Mouse (Mus musculus): ENCODE results near the gene Tap1. TPM values are rescaled to one million over a fixed set of nuclear protein-coding genes. Genes with fewer than 3 reads are reported as not detected.
"Not testable (repeated sequence)": the region's sequence is repeated elsewhere in the genome, so short reads cannot be mapped to it uniquely, and the experiment has no call there.

The Tap1 gene
- polyA plus RNA-seq, 1 experiment from 2014 or later: 1.8 TPM

DNA sequence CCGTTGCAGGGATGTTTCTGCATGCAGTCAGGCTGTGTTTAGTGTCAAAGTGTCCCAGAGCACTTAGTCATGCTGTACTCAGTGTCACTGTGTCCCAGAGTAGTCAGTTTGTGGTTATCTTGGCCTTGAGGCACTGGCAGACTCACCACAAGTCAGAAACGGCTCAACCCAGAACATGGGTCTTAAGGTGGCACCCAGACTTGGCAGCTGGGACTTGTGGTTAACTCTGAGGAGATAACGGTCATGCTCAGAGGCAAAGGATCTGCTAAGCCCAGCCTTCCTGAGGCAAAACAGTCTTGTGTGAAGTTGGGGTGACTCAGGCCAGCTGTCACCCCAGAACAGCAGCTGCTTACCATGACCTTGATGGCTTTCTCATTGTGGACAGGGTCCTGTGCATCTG is 23.2 kb downstream of the Tap1 start:
- WGBS: 30% methylated on average over 3 of the region's 3 CpGs
- Histone ChIP-seq H3K4me2 (peak overlapping the region; percentile 7; the same call in 1 of the 2 replicates), H3K9me3 (ENCODE audit: control insufficient read depth, low read length) (no peaks in the 10 kb centered on the region), H3K4me1 (replicated peaks; ENCODE audit: control insufficient read depth, insufficient read depth, low read length) (peaks cover 12% of the 10 kb centered on the region), H3K9ac (ENCODE audit: low read depth, low read length) (no peak overlapping the region), H3K27ac (ENCODE audit: low read depth, low read length) (peak overlapping the region; percentile 35; the same call in 1 of the 2 replicates), H3K27me3 (replicated peaks; ENCODE audit: control insufficient read depth, insufficient read depth, low read length) (peaks cover 34% of the 10 kb centered on the region), H3K4me3 (ENCODE audit: low read depth, low read length) (no peak overlapping the region), H3K36me3 (ENCODE audit: control insufficient read depth, insufficient read depth, low read length) (no peaks in the 10 kb centered on the region)
- DNase-seq (ENCODE audit: low spot score) (no peak), ATAC-seq (replicated peaks; ENCODE audit: low FRiP score) (peak; percentile 73)

DNA sequence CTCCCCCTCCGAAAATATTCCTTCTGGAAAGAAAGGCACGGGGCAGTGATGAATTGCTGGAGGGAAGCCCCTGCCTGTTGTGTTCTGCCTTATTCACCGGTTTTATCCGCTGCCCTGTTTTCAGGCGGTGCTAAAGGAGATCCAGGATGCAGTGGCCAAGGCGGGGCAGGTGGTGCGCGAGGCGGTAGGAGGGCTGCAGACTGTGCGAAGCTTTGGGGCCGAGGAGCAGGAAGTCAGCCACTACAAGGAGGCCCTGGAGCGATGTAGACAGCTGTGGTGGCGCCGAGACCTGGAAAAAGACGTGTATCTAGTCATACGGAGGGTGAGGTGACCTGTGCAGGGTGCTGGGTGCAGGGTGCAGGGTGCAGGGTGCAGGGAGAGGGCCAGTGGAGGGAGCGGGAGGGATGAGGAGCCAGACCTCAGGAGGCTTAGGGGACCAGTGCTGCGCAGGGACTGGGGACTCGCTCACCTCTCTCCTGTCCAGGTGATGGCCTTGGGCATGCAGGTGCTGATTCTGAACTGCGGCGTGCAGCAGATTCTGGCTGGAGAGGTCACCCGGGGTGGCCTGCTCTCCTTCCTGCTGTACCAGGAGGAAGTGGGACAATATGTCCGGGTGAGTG is 24.5 kb downstream of the Tap1 start:
- WGBS: 32% methylated on average over 23 of the region's 23 CpGs
- no peaks in the 10 kb centered on the region for H3K9me3 ChIP-seq (ENCODE audit: control insufficient read depth, low read length)
- no peak overlapping the region for H3K27ac ChIP-seq (ENCODE audit: low read depth, low read length)
- H3K9ac ChIP-seq (ENCODE audit: low read depth, low read length): no peak overlapping the region
- H3K36me3 ChIP-seq (ENCODE audit: control insufficient read depth, insufficient read depth, low read length): no peaks in the 10 kb centered on the region
- H3K27me3 ChIP-seq (replicated peaks; ENCODE audit: control insufficient read depth, insufficient read depth, low read length): peaks cover 34% of the 10 kb centered on the region
- no peak for ATAC-seq (replicated peaks; ENCODE audit: low FRiP score)
- DNase-seq (ENCODE audit: low spot score): no peak
- no peak overlapping the region for H3K4me3 ChIP-seq (ENCODE audit: low read depth, low read length)
- H3K4me1 ChIP-seq (replicated peaks; ENCODE audit: control insufficient read depth, insufficient read depth, low read length): peaks cover 12% of the 10 kb centered on the region
- no peak overlapping the region for H3K4me2 ChIP-seq

DNA sequence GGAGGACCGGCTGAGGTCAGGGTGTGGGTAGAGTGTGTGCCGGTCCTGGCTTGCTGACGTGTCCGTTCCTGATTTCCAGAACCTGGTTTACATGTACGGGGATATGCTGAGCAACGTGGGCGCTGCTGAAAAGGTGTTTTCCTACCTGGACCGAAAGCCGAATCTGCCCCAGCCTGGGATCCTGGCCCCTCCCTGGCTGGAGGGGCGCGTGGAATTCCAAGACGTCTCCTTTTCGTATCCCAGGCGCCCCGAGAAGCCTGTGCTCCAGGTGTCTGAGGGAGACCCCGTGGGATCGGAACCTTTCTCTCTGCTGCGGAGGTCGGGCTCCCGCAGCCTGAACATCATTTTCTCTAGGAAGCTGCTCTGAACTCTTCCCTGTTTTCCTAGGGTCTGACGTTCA is 26.6 kb downstream of the Tap1 start:
- DNase-seq (ENCODE audit: low spot score): no peak
- no peak for ATAC-seq (replicated peaks; ENCODE audit: low FRiP score)
- Histone ChIP-seq H3K9ac (ENCODE audit: low read depth, low read length) (no peak overlapping the region), H3K4me1 (replicated peaks; ENCODE audit: control insufficient read depth, insufficient read depth, low read length) (peaks cover 12% of the 10 kb centered on the region), H3K4me3 (ENCODE audit: low read depth, low read length) (no peak overlapping the region), H3K27ac (ENCODE audit: low read depth, low read length) (no peak overlapping the region), H3K9me3 (ENCODE audit: control insufficient read depth, low read length) (no peaks in the 10 kb centered on the region), H3K4me2 (no peak overlapping the region), H3K36me3 (ENCODE audit: control insufficient read depth, insufficient read depth, low read length) (no peaks in the 10 kb centered on the region), H3K27me3 (replicated peaks; ENCODE audit: control insufficient read depth, insufficient read depth, low read length) (peaks cover 34% of the 10 kb centered on the region)
- WGBS: 58% methylated on average over 21 of the region's 21 CpGs

DNA sequence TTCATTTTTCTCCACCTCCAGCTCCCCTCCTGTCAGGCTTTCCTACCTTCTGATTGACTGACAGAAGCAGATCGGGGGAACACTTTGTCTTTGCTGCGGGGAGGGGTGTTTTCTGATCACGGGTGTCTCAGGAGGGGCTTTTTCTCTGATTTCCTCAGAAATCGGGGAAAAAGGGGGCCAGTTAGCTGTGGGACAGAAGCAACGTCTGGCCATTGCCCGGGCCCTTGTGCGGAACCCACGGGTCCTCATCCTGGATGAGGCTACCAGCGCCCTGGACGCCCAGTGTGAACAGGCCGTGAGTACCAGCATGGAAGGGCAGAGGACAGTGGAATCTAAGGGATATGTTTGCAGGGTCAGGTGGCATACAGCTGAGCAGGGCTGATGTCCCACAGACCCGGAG is 27.8 kb downstream of the Tap1 start:
- no peak overlapping the region for H3K27ac ChIP-seq (ENCODE audit: low read depth, low read length)
- H3K36me3 ChIP-seq (ENCODE audit: control insufficient read depth, insufficient read depth, low read length): no peaks in the 10 kb centered on the region
- no peak overlapping the region for H3K4me3 ChIP-seq (ENCODE audit: low read depth, low read length)
- peaks cover 12% of the 10 kb centered on the region for H3K4me1 ChIP-seq (replicated peaks; ENCODE audit: control insufficient read depth, insufficient read depth, low read length)
- H3K27me3 ChIP-seq (replicated peaks; ENCODE audit: control insufficient read depth, insufficient read depth, low read length): peaks cover 34% of the 10 kb centered on the region
- ATAC-seq (replicated peaks; ENCODE audit: low FRiP score) (no peak), DNase-seq (ENCODE audit: low spot score) (no peak)
- 84% methylated on average over 12 of the region's 12 CpGs for WGBS
- H3K4me2 ChIP-seq: no peak overlapping the region
- H3K9ac ChIP-seq (ENCODE audit: low read depth, low read length): no peak overlapping the region
- no peaks in the 10 kb centered on the region for H3K9me3 ChIP-seq (ENCODE audit: control insufficient read depth, low read length)

DNA sequence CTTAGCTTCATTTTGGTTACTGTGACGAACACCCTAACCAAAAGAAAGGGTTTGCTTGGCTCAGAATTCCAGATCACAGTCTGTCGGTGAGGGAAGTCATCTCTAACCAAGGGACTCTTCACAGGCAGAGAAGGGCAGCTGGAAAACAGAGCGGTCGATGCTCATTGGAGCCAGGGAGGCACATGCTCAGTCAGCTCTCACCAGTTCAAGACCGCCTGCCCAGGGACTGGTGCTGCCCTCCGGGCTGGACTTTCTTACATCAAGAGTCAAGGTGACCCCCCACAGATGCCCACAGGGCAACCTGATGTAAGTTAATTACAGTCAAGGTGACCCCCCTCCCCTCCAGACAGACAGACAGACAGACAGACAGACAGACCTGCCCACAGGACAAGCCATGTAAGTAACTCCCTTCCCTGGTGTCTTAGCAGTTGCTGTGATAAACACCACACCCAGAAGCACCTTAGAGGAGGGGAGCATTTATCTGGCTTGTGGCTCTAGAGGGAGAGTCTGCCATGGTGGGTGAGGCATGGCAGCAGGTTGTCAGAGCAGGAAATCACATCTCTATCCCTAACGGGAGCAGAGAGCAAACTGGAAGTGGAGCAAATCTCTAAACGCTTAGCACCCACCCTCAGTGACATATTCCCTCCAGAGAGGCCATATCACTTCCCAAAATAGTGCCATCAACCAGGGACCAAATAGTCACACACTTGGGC is 30.0 kb downstream of the Tap1 start:
- 83% methylated on average over 8 of the region's 8 CpGs for WGBS
- peaks cover 20% of the 10 kb centered on the region for H3K27me3 ChIP-seq (replicated peaks; ENCODE audit: control insufficient read depth, insufficient read depth, low read length)
- no peak for ATAC-seq (replicated peaks; ENCODE audit: low FRiP score)

DNA sequence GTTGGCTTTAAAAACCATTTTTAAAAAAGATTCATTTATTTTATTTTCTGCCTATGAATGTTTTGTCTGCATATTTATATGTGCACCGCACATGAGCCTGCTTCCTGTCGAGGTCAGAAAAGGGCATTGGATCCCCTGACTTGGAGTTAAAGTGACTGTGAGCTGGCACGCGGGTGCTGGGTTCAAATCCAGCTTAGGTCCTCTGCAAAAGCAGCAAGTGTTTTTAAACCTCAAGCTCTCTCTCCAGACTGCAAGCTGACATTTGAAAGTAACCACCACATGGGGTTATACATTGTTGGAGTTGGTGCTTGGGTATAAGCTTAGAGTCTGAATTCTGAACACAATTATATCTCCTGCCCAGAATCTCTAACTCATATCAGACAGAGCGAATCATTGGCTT is 30.6 kb downstream of the Tap1 start:
- DNase-seq (ENCODE audit: low spot score) (no peak), ATAC-seq (replicated peaks; ENCODE audit: low FRiP score) (no peak)
- Histone ChIP-seq H3K27ac (ENCODE audit: low read depth, low read length) (no peak overlapping the region), H3K27me3 (replicated peaks; ENCODE audit: control insufficient read depth, insufficient read depth, low read length) (peaks cover 14% of the 10 kb centered on the region), H3K4me1 (replicated peaks; ENCODE audit: control insufficient read depth, insufficient read depth, low read length) (no peaks in the 10 kb centered on the region), H3K36me3 (ENCODE audit: control insufficient read depth, insufficient read depth, low read length) (no peaks in the 10 kb centered on the region), H3K4me3 (ENCODE audit: low read depth, low read length) (no peak overlapping the region), H3K4me2 (no peak overlapping the region), H3K9me3 (ENCODE audit: control insufficient read depth, low read length) (no peaks in the 10 kb centered on the region), H3K9ac (ENCODE audit: low read depth, low read length) (no peak overlapping the region)
- WGBS: 87% methylated on average over 5 of the region's 5 CpGs

More for the DNA sequence above, 30.0 kb downstream of the Tap1 start:
- Histone ChIP-seq H3K4me1 (replicated peaks; ENCODE audit: control insufficient read depth, insufficient read depth, low read length) (no peaks in the 10 kb centered on the region), H3K27ac (ENCODE audit: low read depth, low read length) (no peak overlapping the region), H3K9me3 (ENCODE audit: control insufficient read depth, low read length) (no peaks in the 10 kb centered on the region), H3K36me3 (ENCODE audit: control insufficient read depth, insufficient read depth, low read length) (no peaks in the 10 kb centered on the region), H3K9ac (ENCODE audit: low read depth, low read length) (no peak overlapping the region), H3K4me2 (no peak overlapping the region), H3K4me3 (ENCODE audit: low read depth, low read length) (no peak overlapping the region)
- DNase-seq (ENCODE audit: low spot score): no peak

DNA sequence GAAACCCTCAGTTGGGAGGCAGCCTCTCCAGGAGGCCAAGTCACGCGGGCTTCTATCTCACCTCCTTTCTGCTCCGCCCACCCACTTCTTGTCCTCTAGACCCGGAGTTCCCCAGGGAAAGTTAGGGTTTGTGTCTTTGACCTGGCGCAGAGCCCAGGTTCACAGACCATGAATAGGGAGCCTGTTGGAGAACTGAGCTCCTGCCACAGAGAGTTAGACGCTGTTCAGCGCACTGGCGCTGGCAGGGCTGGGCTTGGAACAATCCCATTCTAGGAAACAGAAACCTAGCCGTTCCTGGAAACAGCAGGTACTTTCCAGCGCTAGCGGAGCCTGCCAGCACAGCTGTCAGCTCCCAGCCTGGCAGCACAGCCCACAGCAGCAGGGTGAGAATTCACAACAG is 31.3 kb downstream of the Tap1 start:
- Histone ChIP-seq H3K9ac (ENCODE audit: low read depth, low read length) (no peak overlapping the region), H3K4me2 (no peak overlapping the region), H3K4me1 (replicated peaks; ENCODE audit: control insufficient read depth, insufficient read depth, low read length) (no peaks in the 10 kb centered on the region), H3K4me3 (ENCODE audit: low read depth, low read length) (no peak overlapping the region), H3K27ac (ENCODE audit: low read depth, low read length) (no peak overlapping the region), H3K9me3 (ENCODE audit: control insufficient read depth, low read length) (no peaks in the 10 kb centered on the region), H3K27me3 (replicated peaks; ENCODE audit: control insufficient read depth, insufficient read depth, low read length) (peaks cover 9% of the 10 kb centered on the region), H3K36me3 (ENCODE audit: control insufficient read depth, insufficient read depth, low read length) (no peaks in the 10 kb centered on the region)
- ATAC-seq (replicated peaks; ENCODE audit: low FRiP score) (no peak), DNase-seq (ENCODE audit: low spot score) (no peak)
- WGBS: 90% methylated on average over 11 of the region's 11 CpGs

DNA sequence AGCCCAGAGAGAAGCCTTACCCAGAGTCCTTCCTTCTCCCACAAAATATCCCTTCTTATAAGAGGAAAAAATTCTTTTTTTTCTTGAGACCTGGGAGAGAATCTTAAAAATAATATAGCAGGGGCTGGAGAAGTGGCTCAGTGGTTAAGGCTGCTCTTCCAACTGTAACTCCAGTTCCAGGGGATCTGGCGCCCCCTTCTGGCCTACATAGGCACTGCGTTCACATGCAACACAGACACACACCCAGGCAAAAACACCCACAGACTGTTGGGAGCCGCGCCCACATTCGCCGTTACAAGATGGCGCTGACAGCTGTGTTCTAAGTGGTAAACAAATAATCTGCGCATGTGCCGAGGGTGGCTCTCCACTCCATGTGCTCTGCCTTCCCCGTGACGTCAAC is 31.7 kb downstream of the Tap1 start:
- not testable (repeated sequence) for H3K4me3 ChIP-seq (ENCODE audit: low read depth, low read length); H3K36me3 ChIP-seq (ENCODE audit: control insufficient read depth, insufficient read depth, low read length); H3K4me2 ChIP-seq; DNase-seq (ENCODE audit: low spot score); H3K27me3 ChIP-seq (replicated peaks; ENCODE audit: control insufficient read depth, insufficient read depth, low read length); ATAC-seq (replicated peaks; ENCODE audit: low FRiP score); H3K27ac ChIP-seq (ENCODE audit: low read depth, low read length); H3K4me1 ChIP-seq (replicated peaks; ENCODE audit: control insufficient read depth, insufficient read depth, low read length); H3K9me3 ChIP-seq (ENCODE audit: control insufficient read depth, low read length); H3K9ac ChIP-seq (ENCODE audit: low read depth, low read length)
- 85% methylated on average over 8 of the region's 11 CpGs for WGBS

DNA sequence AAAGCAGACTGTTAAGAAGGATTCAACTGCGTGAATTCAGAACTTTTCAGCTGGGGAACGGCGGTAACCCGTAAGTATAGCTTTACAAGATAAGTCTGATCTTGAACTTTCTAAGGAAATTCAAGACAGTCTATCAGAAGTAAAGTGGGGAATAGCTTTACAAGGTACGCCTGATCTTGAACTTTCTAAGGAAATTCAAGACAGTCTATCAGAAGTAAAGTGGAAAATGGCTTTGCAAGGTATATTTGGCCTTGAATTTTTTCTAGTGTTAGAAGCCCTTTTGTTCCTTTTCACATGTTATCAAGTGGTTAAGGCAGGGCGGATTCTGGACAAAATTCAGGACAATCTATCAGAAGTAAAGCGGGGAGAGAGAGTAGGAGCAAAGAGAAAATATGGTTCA is 32.4 kb downstream of the Tap1 start:
- H3K4me2 ChIP-seq; H3K27ac ChIP-seq (ENCODE audit: low read depth, low read length); H3K36me3 ChIP-seq (ENCODE audit: control insufficient read depth, insufficient read depth, low read length); ATAC-seq (replicated peaks; ENCODE audit: low FRiP score); H3K27me3 ChIP-seq (replicated peaks; ENCODE audit: control insufficient read depth, insufficient read depth, low read length); H3K9ac ChIP-seq (ENCODE audit: low read depth, low read length); H3K4me1 ChIP-seq (replicated peaks; ENCODE audit: control insufficient read depth, insufficient read depth, low read length); H3K4me3 ChIP-seq (ENCODE audit: low read depth, low read length); DNase-seq (ENCODE audit: low spot score); H3K9me3 ChIP-seq (ENCODE audit: control insufficient read depth, low read length): not testable (repeated sequence)
- WGBS: 91% methylated on average over 3 of the region's 7 CpGs
